Mouse (Mus musculus) cerebellum, postnatal 25 days (tissue): Measurements from ENCODE around the gene Vmn1r48.
"Not testable (repeated sequence)": the region's sequence is repeated elsewhere in the genome, so short reads cannot be mapped to it uniquely, and the experiment has no call there.

ENCODE experiments used
- DNase-seq, 2 experiments: peaks; one replicate each; pipeline ENCODE4 v3.0.0; 2021; ENCODE audit warnings: mixed read lengths in 2 of 2

Gene Vmn1r48

DNA sequence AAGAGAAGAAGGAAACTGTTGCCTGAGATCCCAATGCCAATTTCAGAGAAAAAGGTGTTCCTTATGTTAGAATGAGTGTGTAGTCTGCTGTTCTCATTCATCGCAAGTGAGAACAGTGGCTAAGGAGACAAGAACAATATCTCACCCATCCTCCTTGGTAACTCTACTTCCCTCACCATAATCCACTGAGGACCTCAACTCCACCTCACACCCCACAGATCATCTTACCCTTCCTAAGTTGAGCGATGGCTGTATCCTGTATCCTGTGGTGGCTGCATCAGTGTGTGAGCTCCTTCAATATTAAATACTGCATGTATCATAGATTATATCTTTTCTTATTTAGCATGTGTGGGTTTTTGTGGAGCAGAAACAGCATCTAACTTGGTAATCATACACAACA lies at the start of gene Vmn1r48:
Gene Vmn1r48, minus strand, starts transcription at position 101 of the 400 bp plus-strand sequence.
- not testable (repeated sequence) for DNase-seq

DNA sequence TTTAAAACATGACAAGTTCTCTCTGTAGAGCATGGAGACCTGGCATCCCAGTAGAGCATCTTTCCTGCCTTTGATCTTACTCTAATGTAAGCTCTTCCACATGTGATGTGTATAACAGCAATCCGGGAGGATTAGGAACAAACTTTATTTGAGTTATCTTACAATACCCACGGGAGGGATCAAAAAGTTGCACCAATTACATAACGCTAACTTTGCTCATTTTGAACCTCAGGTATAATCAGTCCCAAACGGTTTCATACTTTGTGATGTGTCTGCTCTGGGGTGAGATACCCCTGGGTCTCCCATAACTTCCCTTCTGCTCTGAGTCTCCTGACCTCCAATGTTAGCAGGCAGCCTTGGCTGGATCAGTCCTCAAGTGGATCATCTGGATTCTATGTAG lies 41.8 kb upstream of the Vmn1r48 start, which contains the start of gene Vmn1r49:
Gene Vmn1r49, minus strand, starts transcription at position 101 of the 400 bp plus-strand sequence.
- no peak for DNase-seq

DNA sequence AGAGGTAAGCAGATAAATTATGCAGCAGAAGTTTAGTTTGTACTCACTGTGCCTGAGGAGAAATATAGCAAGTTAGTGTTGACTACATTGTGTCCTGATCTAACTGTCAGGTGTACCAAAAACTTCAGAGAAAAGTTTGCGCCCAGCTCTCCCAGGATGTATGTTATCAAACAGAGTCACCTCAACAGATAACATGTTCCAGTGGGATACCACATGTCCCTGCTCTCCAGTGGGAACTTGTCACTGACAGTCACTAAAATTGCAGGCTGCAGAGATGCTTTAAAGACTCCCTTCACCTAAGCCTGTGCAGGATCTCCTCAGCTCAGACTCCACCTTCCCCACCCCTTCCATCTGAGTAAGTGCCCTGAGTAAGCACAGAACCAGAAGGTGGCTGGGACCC lies 20.8 kb downstream of the Vmn1r48 start, which contains the start of gene Vmn1r47:
Gene Vmn1r47, plus strand, starts transcription at position 301 of the 400 bp plus-strand sequence.
- not testable (repeated sequence) for DNase-seq

DNA sequence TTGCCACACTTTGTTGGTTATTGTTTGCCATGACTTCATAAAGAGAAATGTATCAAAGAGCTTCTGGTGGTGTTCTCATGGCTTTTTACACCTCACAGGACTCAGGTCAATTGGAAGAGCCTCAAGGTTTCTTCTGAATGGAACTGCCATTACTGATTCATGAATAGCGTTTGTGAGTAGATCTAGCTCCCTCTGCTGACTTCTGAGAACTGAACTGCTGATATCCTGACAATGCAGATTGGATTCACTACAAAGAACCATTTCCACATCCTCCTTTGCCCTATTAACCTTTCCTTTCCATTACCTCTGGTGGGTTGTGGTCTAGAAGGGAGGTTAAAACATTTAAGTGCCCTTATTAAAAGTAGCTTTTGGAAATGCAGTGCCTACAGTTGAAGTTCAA lies 50.7 kb downstream of the Vmn1r48 start:
- no peak for DNase-seq
